Mouse (Mus musculus) limb, embryonic 11.5 days (tissue): ENCODE measurements at regions not wholly inside any gene's neighbourhood (a gene's known extent, or its start where the extent isn't known, plus 50 kb on each side); places are given as distances from the start of the nearest gene placed in this dataset.
A peak's percentile ranks its signal among the peaks of the same experiment; 100 is the strongest.

Source experiments
- ATAC-seq: fragments of 200-750 bp; cut with Nextera tagmentation; 2 replicates; pipeline ENCODE4 v1.8.0; 2017; ENCODE audit warnings: low read depth; ENCODE audit not compliant: insufficient number of reproducible peaks, low FRiP score, low TSS enrichment
- DNase-seq: peaks from one replicate; pipeline ENCODE4 v3.0.0-alpha.2; 2015; ENCODE audit warnings: low spot score
- H3K27ac ChIP-seq: fragments of 300-500 bp; sonication (generic); replicated peaks from 2 replicates; pipeline ENCODE4 v1.5.1; 2014; ENCODE audit warnings: low read depth, mild to moderate bottlenecking, low read length
- H3K27me3 ChIP-seq: fragments of 300-500 bp; sonication (generic); 2 replicates; pipeline ENCODE4 v1.6.1; 2014; ENCODE audit warnings: mild to moderate bottlenecking, low read length, mixed read lengths; ENCODE audit not compliant: control insufficient read depth, insufficient read depth
- H3K36me3 ChIP-seq: fragments of 300-500 bp; sonication (generic); 2 replicates; pipeline ENCODE4 v1.6.1; 2014; ENCODE audit warnings: mild to moderate bottlenecking, low read length, moderate library complexity, mixed read lengths; ENCODE audit not compliant: control insufficient read depth, insufficient read depth
- H3K4me1 ChIP-seq: fragments of 300-500 bp; sonication (generic); 2 replicates; pipeline ENCODE4 v1.6.1; 2014; ENCODE audit warnings: low read length, mixed read lengths; ENCODE audit not compliant: control insufficient read depth, insufficient read depth
- H3K4me2 ChIP-seq: fragments of 300-500 bp; sonication (generic); 2 replicates; pipeline ENCODE4 v1.6.1; 2014; ENCODE audit warnings: low read depth, mild to moderate bottlenecking, moderate library complexity; ENCODE audit not compliant: severe bottlenecking
- H3K4me3 ChIP-seq: fragments of 300-500 bp; sonication (generic); 2 replicates; pipeline ENCODE4 v1.5.1; 2014; ENCODE audit warnings: low read depth, low read length
- H3K9ac ChIP-seq: fragments of 300-500 bp; sonication (generic); 2 replicates; pipeline ENCODE4 v1.6.1; 2014; ENCODE audit warnings: mild to moderate bottlenecking, low read length
- H3K9me3 ChIP-seq: fragments of 300-500 bp; sonication (generic); 2 replicates; pipeline ENCODE4 v1.6.1; 2016; ENCODE audit warnings: low read length; ENCODE audit not compliant: control insufficient read depth
- WGBS: fragments of 180-500 bp; shearing (Covaris S2); extraction: QIAGEN DNeasy Blood & Tissue Kit; methylation state at CpG from one replicate; pipeline ENCODE4 v1.1.7; 2014; 5-methylcytosine and 5-hydroxymethylcytosine counted together

DNA sequence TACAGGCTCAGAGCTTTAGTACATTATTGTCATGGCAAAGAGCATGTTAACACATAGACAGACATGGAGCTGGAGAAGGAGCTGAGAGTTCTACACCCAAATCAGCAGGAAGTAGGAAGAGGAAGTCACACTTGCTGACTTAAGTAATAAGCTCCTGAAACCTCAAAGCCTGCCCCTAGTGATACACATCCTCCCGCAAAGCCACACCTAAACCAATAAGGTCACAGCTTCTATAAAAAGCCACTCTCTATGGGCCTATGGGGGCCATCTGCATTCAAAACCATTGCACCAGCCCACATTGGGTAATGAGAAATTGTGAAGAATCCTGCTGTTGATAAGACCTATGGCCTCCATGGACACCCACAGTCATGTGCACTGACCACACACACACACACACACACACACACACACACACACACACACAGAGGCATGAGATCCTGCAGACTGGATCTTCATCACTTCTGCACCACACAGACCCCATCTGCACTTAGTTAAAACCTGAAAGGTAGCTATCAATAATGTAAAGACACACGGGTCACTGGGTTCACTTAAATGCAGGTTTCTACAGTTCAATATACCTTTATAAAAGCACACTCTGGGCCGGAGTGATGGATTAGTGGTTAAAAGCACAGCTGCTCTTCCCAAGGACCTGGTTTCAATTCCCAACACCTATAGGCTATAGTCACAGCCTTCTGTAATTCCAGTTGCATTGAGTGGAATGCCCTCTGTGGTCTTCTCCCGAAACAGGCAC lies 230.0 kb upstream of the Lrig3 start:
- H3K9me3 ChIP-seq: no peaks in the 10 kb centered on the region
- no peak overlapping the region for H3K4me3 ChIP-seq
- H3K36me3 ChIP-seq: no peaks in the 10 kb centered on the region
- no peak overlapping the region for H3K27ac ChIP-seq
- peak; percentile 34 for DNase-seq
- H3K4me2 ChIP-seq: no peak overlapping the region
- no peaks in the 10 kb centered on the region for H3K4me1 ChIP-seq
- peak; percentile 67 for ATAC-seq
- 35% methylated on average over 4 of the region's 4 CpGs for WGBS
- no peak overlapping the region for H3K9ac ChIP-seq
- no peaks in the 10 kb centered on the region for H3K27me3 ChIP-seq

GRCm38 (mm10) chr10:125743181-125743580 lies 222.8 kb upstream of the Lrig3 start:
- no peak overlapping the region for H3K4me2 ChIP-seq
- 45% methylated on average over 6 of the region's 6 CpGs for WGBS
- ATAC-seq: no peak

GRCm38 (mm10) chr10:125749031-125749585 lies 216.9 kb upstream of the Lrig3 start:
- no peak overlapping the region for H3K9ac ChIP-seq
- H3K36me3 ChIP-seq: no peaks in the 10 kb centered on the region
- DNase-seq (no peak), ATAC-seq (no peak)
- no peaks in the 10 kb centered on the region for H3K27me3 ChIP-seq
- WGBS: 71% methylated on average over 6 of the region's 6 CpGs
- no peak overlapping the region for H3K4me3 ChIP-seq
- H3K27ac ChIP-seq: no peak overlapping the region
- H3K9me3 ChIP-seq: no peaks in the 10 kb centered on the region
- H3K4me2 ChIP-seq: no peak overlapping the region
- H3K4me1 ChIP-seq: no peaks in the 10 kb centered on the region

More at GRCm38 (mm10) chr10:125743181-125743580, 222.8 kb upstream of the Lrig3 start:
- H3K9me3 ChIP-seq: no peaks in the 10 kb centered on the region
- H3K36me3 ChIP-seq: no peaks in the 10 kb centered on the region
- H3K27me3 ChIP-seq: no peaks in the 10 kb centered on the region
- H3K4me3 ChIP-seq: no peak overlapping the region
- no peak overlapping the region for H3K9ac ChIP-seq
- H3K27ac ChIP-seq: no peak overlapping the region
- no peak for DNase-seq
- H3K4me1 ChIP-seq: peaks cover 8% of the 10 kb centered on the region

GRCm38 (mm10) chr10:125752506-125753218 lies 213.3 kb upstream of the Lrig3 start:
- H3K27me3 ChIP-seq: no peaks in the 10 kb centered on the region
- ATAC-seq (no peak), DNase-seq (no peak)
- H3K9me3 ChIP-seq: no peaks in the 10 kb centered on the region
- H3K36me3 ChIP-seq: no peaks in the 10 kb centered on the region
- H3K27ac ChIP-seq: no peak overlapping the region
- no peaks in the 10 kb centered on the region for H3K4me1 ChIP-seq
- H3K4me3 ChIP-seq: no peak overlapping the region
- H3K4me2 ChIP-seq: no peak overlapping the region
- no peak overlapping the region for H3K9ac ChIP-seq
- 62% methylated on average over 10 of the region's 10 CpGs for WGBS

DNA sequence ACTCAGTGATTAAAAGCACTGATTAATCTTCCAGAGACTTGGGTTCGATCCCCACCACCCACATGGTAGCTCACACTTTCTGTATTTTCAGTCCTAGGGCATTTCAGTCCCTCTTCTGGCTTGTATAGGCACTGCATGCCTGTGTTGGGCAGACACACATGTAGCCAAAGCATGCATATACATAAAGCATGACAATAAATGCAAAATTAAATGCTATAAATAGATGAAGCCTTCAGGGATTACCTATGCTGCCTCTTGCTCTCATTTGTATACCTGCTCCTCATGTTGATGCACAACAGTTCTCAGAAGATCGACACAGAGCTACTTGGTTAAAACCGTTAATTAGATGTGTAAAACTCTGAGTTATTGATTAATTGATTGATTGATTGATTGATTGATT lies 206.8 kb upstream of the Lrig3 start:
- Histone ChIP-seq H3K4me1 (peaks cover 3% of the 10 kb centered on the region; the same call in 1 of the 2 replicates), H3K36me3 (no peaks in the 10 kb centered on the region), H3K4me3 (no peak overlapping the region), H3K9me3 (no peaks in the 10 kb centered on the region), H3K27ac (no peak overlapping the region), H3K4me2 (no peak overlapping the region), H3K27me3 (no peaks in the 10 kb centered on the region), H3K9ac (no peak overlapping the region)
- DNase-seq: no peak
- 93% methylated on average over 3 of the region's 3 CpGs for WGBS
- ATAC-seq: no peak

DNA sequence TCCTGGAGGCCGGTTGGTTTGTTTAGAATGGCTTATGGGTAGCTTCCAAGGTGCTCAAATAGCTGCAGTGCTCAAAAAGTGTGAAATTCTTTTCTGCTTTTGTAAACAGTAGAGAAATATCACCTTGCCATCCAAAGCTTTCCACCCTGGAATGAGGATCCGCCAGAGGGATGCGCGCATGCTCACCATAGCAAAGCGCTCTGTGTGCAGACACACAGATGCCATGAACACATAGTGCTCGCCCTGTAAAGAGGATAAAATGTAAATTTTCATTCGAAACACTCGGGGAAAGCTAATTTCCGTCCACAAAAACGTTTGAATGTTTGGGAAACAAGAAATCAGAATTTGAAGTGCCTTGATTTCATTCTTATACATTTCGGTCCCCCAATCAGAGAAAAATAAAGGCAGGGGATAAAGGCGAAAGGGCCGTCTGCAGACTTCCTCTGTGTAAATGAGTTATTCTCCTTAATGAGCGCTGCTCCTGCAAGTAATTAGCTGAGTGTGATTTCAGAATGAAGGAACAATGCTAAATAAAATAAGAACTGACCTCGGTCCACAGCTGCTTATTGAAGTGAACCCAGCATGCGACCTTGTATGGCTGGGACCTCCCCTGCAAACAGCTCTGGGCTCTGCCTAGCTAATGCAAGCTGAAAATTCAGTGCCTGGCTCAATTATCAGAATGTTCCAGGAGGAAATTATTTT lies 203.4 kb upstream of the Lrig3 start:
- H3K4me2 ChIP-seq: no peak overlapping the region
- peaks cover 6% of the 10 kb centered on the region for H3K4me1 ChIP-seq
- no peaks in the 10 kb centered on the region for H3K36me3 ChIP-seq
- ATAC-seq (no peak), DNase-seq (no peak)
- H3K9me3 ChIP-seq: no peaks in the 10 kb centered on the region
- no peak overlapping the region for H3K4me3 ChIP-seq
- no peak overlapping the region for H3K9ac ChIP-seq
- no peaks in the 10 kb centered on the region for H3K27me3 ChIP-seq
- WGBS: 66% methylated on average over 16 of the region's 16 CpGs
- no peak overlapping the region for H3K27ac ChIP-seq

DNA sequence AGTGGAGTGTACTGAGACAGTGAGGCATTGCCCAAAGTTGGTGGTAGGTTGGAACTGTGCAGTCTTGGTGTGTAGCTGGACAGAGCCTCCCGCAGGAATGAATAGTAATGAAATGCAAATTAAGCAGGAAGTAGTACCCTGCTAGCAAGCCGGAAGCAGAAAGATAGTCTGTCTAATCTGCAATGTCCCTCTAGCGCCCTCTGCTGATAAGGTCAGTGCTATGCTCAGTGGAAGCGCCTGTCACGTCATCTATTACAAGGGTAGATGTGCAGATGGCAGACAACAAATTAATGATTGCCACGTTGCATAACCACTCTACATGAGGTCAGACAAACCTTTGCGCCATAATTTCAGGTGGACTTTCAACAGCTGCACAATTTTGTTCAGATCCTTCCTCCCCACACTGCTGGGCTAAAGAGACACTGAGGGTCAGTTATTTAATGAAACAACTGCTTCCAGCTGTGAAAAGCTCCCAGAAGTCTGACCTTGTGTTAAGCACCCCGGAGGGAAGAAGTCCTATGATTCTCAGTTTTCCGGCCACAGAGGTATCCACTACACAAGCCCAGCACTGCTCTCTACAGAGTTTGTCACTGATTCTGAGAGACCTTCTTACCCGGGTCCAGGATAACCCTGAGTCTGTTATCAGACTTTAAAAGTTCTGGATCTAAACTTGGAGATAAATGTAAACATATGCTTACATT lies 201.4 kb upstream of the Lrig3 start:
- Histone ChIP-seq H3K4me1 (peaks cover 6% of the 10 kb centered on the region), H3K9me3 (no peaks in the 10 kb centered on the region), H3K27ac (0 out of 2 replicates have a peak overlapping the region, but pooled peaks have one; percentile 30), H3K36me3 (no peaks in the 10 kb centered on the region), H3K4me3 (no peak overlapping the region), H3K4me2 (no peak overlapping the region), H3K27me3 (no peaks in the 10 kb centered on the region), H3K9ac (no peak overlapping the region)
- WGBS: 54% methylated on average over 10 of the region's 10 CpGs
- ATAC-seq (no peak), DNase-seq (peak; percentile 63)
